Mouse (Mus musculus): ENCODE measurements around the gene Pgam1.

- TF ChIP-seq CTCF (IDR thresholded peaks at IDR 0.05; ENCODE audit: control insufficient read depth, insufficient read depth, insufficient read length) (no peak), MAX (IDR thresholded peaks at IDR 0.05) (no peak), USF1 (IDR thresholded peaks at IDR 0.05; ENCODE audit: low read depth) (no peak), FOSL1 (IDR thresholded peaks at IDR 0.05; ENCODE audit: insufficient read depth, low read length, poor library complexity, severe bottlenecking) (no peak), CEBPB (IDR thresholded peaks at IDR 0.05; ENCODE audit: low read depth) (no peak), MYOD1 (IDR thresholded peaks at IDR 0.05; ENCODE audit: control insufficient read depth, insufficient read length, low read depth) (no peak)
Measured at GRCm38 (mm10) chr19:41908736-41909135, 3.0 kb upstream of the Pgam1 start.

Data from C2C12 (cell line).